Mouse (Mus musculus) embryonic fibroblast, embryonic 13.5 days (primary cell): ENCODE measurements around the gene Olfr463.

Source experiments
- CTCF ChIP-seq: IDR thresholded peaks from 2 replicates; pipeline ENCODE4 v1.5.1; 2011; ENCODE audit warnings: mild to moderate bottlenecking, control low read depth, low read length, moderate library complexity, borderline replicate concordance; ENCODE audit not compliant: insufficient read depth
- POLR2A ChIP-seq: IDR thresholded peaks from 2 replicates; pipeline ENCODE4 v1.6.1; 2011; ENCODE audit warnings: low read depth, mild to moderate bottlenecking, control low read depth, low read length, moderate library complexity

- no peak for TF ChIP-seq CTCF
- no peak for TF ChIP-seq POLR2A
These were observed 43.6 kb downstream of the Olfr463 start for GRCm38 (mm10) chr11:87853597-87853954.
